Mouse (Mus musculus) limb, embryonic 15.5 days (tissue): ENCODE measurements around the gene Hipk3. TPM values are rescaled to one million over a fixed set of nuclear protein-coding genes. Genes with fewer than 3 reads are reported as not detected.

ENCODE experiments used
- ATAC-seq: fragments of 200-750 bp; cut with Nextera tagmentation; 2 replicates; pipeline ENCODE4 v1.8.0; 2017; ENCODE audit warnings: low read depth, moderate TSS enrichment; ENCODE audit not compliant: insufficient number of reproducible peaks, low FRiP score, low TSS enrichment
- H3K27ac ChIP-seq: fragments of 300-500 bp; sonication (generic); 2 replicates; pipeline ENCODE4 v1.5.1; 2015; ENCODE audit warnings: moderate library complexity, mild to moderate bottlenecking, inconsistent platforms
- H3K27me3 ChIP-seq: fragments of 300-500 bp; sonication (generic); 2 replicates; pipeline ENCODE4 v1.6.1; 2015; ENCODE audit warnings: inconsistent platforms
- H3K36me3 ChIP-seq: fragments of 300-500 bp; sonication (generic); 2 replicates; pipeline ENCODE4 v1.6.1; 2015; ENCODE audit warnings: inconsistent platforms
- H3K4me1 ChIP-seq: fragments of 300-500 bp; sonication (generic); 2 replicates; pipeline ENCODE4 v1.6.1; 2015; ENCODE audit warnings: inconsistent platforms
- H3K4me2 ChIP-seq: fragments of 300-500 bp; sonication (generic); 2 replicates; pipeline ENCODE4 v1.6.1; 2015; ENCODE audit warnings: mild to moderate bottlenecking, inconsistent platforms
- H3K4me3 ChIP-seq: fragments of 300-500 bp; sonication (generic); 2 replicates; pipeline ENCODE4 v1.5.1; 2015; ENCODE audit warnings: mild to moderate bottlenecking, inconsistent platforms
- H3K9ac ChIP-seq: fragments of 300-500 bp; sonication (generic); 2 replicates; pipeline ENCODE4 v1.6.1; 2015; ENCODE audit warnings: inconsistent platforms
- H3K9me3 ChIP-seq: fragments of 300-500 bp; sonication (generic); 2 replicates; pipeline ENCODE4 v1.6.1; 2016; ENCODE audit warnings: inconsistent platforms
- WGBS: fragments of 180-500 bp; shearing (Covaris S2); methylation state at CpG from one replicate; pipeline ENCODE4 v1.1.7; 2015; 5-methylcytosine and 5-hydroxymethylcytosine counted together
- polyA plus RNA-seq: library from polyadenylated mRNA; unstranded; fragments of >200 nt; fragmentation: Nextera tagmentation; extraction: Ambion mirVana; gene quantifications from 2 replicates; pipeline ENCODE4 v1.2.1, GENCODE M21; 2015

Hipk3 gene
- 14.9 and 17.7 TPM in 2 replicates for polyA plus RNA-seq

DNA sequence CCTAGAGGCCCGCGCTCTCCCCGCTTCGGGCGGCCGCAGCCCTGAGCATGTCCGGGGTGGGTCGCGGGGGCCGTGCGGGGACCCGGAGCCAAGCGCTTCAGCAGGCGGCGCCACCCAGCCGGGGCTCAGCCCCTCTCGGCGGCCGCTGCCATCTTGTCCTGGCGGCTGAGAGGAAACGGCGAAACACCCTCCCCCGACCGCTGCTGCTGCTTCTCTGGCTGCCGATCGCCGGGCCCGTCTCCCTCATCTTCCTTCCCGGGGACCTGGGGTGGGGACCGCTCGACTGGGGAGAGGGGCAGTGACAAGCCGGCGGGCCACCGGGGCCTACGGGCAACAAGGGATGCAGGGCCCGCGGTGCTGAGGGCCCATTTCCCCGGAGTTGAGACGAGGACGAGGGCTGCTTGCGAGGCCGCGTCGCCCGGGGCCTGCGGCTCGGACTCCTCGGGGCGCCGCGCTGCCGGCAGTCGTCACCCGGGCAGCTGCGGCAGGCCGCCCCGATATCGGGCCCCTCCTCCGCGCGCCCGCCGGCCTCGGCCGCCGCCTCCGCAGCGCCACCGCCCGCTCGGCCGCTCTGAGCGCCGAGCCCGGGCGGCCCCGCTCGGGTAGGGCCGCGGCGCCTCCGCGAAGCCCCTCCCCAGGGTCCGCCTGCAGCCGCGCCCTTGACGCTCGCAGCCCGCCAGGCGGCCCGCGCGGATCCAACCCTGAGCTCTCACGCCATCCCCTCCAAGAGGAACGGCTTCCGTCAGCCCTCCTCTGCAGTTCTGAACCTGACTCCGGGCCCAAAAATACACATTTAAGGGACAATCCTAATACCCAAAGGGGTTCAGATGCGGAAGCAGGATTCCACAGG lies at the start of gene Hipk3:
Gene Hipk3 (minus strand): TSS at position 496 of the 850 bp plus-strand sequence.
- Histone ChIP-seq H3K9ac (peak within 1 kb of the TSS; percentile 99), H3K36me3 (no peaks in the 10 kb centered on the region), H3K4me3 (peak within 1 kb of the TSS; percentile 94), H3K27ac (peak within 1 kb of the TSS; percentile 100), H3K4me2 (peak within 1 kb of the TSS; percentile 68), H3K27me3 (no peaks in the 10 kb centered on the region), H3K4me1 (peaks cover 20% of the 10 kb centered on the region), H3K9me3 (no peaks in the 10 kb centered on the region)
- under 1% methylated on average over 73 of the region's 98 CpGs for WGBS
- ATAC-seq: peak; percentile 89

DNA sequence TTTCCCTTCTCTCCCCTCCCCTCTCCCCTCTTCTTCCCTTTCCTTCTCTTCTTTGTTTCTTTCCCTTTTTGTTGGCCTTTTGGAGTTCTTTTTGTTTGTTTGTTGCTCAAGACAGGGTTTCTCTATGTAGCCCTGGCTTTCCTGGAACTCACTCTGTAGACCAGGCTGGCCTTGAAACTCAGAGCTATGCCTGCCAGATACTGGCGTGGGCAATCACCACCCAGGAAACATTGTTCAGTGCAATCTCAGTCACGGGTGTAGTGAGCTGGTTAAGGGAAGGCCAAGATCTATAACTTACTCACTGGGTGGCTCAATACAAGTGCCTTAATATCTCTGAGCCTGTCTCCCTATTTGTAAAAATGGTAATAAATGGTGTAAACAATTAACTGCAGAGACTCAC lies 46.0 kb upstream of the Hipk3 start:
- ATAC-seq: no peak
- H3K9me3 ChIP-seq: no peaks in the 10 kb centered on the region
- H3K4me2 ChIP-seq: no peak overlapping the region
- 55% methylated on average over 2 of the region's 2 CpGs for WGBS
- no peak overlapping the region for H3K27ac ChIP-seq
- H3K4me1 ChIP-seq: no peaks in the 10 kb centered on the region
- H3K27me3 ChIP-seq: no peaks in the 10 kb centered on the region
- H3K36me3 ChIP-seq: no peaks in the 10 kb centered on the region
- no peak overlapping the region for H3K9ac ChIP-seq
- H3K4me3 ChIP-seq: no peak overlapping the region

DNA sequence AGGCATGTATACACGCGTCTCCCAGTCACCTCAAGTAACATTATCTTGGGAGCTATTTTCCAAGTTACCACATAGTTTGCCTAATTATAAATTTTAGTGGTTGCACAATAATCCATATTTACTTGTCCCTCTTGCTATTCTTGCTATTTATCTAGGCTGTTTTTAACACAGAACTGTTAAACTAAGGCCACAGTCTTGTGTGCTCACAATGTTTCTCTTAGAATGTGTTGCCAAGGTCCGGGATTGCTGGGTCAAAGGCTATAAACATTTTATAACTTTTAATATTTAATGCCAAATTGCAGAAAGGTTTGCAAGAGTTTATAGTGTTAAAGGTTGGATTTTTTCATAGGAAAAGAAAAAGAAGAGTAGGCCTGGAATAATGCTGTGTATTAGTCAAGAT lies 40.5 kb upstream of the Hipk3 start:
- WGBS: 63% methylated on average over 3 of the region's 3 CpGs
- no peaks in the 10 kb centered on the region for H3K4me1 ChIP-seq
- no peak overlapping the region for H3K9ac ChIP-seq
- H3K4me3 ChIP-seq: no peak overlapping the region
- H3K36me3 ChIP-seq: no peaks in the 10 kb centered on the region
- no peak for ATAC-seq
- no peak overlapping the region for H3K27ac ChIP-seq
- no peaks in the 10 kb centered on the region for H3K27me3 ChIP-seq
- no peaks in the 10 kb centered on the region for H3K9me3 ChIP-seq
- no peak overlapping the region for H3K4me2 ChIP-seq

DNA sequence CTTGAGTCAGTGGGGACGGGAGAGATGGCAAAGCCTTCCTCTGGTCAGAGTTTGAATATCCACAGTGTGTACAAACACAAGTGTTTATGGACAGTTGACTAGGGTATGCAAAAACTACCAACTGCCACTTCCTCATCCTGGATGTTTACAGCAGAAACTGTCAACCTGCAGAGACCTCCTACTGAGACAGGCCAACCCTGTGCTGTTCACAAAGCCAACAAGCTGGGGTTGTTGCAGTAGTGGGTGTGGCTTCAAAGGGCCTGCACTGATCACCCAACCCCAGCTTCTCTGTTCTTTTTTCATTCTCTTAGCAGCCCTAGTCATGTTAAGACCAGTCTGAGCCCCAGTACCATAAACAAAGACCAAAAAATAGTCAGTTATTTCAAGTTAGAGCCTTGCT lies 38.3 kb upstream of the Hipk3 start:
- Histone ChIP-seq H3K36me3 (no peaks in the 10 kb centered on the region), H3K4me3 (no peak overlapping the region), H3K9me3 (no peaks in the 10 kb centered on the region), H3K9ac (no peak overlapping the region), H3K4me2 (no peak overlapping the region), H3K27ac (no peak overlapping the region), H3K27me3 (no peaks in the 10 kb centered on the region), H3K4me1 (no peaks in the 10 kb centered on the region)
- ATAC-seq: no peak
- 65% methylated on average over 1 of the region's 1 CpGs for WGBS

DNA sequence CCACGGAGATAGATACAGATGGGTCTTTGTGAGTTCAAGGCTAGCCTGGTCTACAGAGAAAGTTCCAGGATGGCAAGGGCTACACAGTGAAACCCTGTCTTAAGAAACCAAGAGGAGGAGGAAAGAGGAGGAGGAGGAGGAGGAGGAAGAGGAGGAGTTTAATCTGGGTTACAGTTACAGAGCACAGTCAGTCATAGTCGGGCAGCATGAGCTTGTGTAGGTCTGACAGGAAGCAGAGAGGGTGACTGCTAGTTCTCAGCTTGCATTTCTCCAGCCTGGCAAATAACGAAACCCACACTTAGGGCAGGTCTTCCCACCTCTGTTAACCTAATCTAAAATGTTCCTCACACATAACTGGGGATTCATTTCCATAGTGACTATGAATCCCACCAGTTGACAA lies 32.3 kb upstream of the Hipk3 start:
- H3K36me3 ChIP-seq: no peaks in the 10 kb centered on the region
- no peak overlapping the region for H3K4me3 ChIP-seq
- H3K9me3 ChIP-seq: no peaks in the 10 kb centered on the region
- no peaks in the 10 kb centered on the region for H3K27me3 ChIP-seq
- H3K9ac ChIP-seq: no peak overlapping the region
- no peak overlapping the region for H3K4me2 ChIP-seq
- H3K27ac ChIP-seq: no peak overlapping the region
- no peak for ATAC-seq
- no peaks in the 10 kb centered on the region for H3K4me1 ChIP-seq
- WGBS: 55% methylated on average over 3 of the region's 3 CpGs

DNA sequence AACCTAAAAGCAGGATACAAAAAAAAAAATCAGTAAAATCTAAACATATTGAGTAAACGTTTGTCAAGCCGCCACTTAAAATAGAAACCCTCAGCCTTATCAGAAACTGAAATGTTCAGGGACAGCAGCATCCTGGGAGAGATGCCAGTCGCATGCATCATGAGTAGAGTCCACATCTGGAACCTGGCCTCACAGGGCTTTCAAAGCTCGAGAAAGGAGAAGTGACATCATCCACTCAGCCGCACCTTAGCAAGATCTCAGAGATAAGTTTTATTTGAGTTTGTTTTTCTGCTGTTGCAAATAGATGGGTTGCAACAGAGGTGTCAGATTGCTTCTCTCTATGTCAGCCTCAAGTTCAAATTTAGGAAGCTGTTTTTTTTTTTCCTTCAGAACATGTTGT lies 31.3 kb upstream of the Hipk3 start:
- H3K9ac ChIP-seq: no peak overlapping the region
- no peaks in the 10 kb centered on the region for H3K9me3 ChIP-seq
- no peaks in the 10 kb centered on the region for H3K27me3 ChIP-seq
- no peak overlapping the region for H3K4me2 ChIP-seq
- 32% methylated on average over 5 of the region's 5 CpGs for WGBS
- H3K4me3 ChIP-seq: no peak overlapping the region
- no peak overlapping the region for H3K27ac ChIP-seq
- ATAC-seq: no peak
- no peaks in the 10 kb centered on the region for H3K4me1 ChIP-seq
- H3K36me3 ChIP-seq: no peaks in the 10 kb centered on the region

DNA sequence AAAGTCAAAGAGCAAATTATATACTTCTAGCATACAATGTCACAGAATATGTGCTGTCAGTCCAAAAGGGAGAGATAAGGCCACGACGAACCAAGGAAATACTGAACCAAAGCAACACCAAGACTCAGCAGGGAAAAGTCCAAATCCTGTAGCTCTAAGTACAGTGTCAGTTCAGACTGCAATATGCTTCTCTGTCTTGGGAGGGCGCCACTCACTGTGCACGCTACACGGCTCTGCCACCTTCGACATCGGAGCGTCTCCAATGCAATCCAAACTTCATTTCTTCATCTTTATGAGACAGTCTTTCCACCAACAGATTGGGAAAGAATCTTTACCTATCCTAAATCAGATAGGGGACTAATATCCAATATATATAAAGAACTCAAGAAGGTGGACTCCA lies 17.4 kb upstream of the Hipk3 start:
- no peaks in the 10 kb centered on the region for H3K9me3 ChIP-seq
- H3K9ac ChIP-seq: no peak overlapping the region
- 83% methylated on average over 8 of the region's 8 CpGs for WGBS
- H3K4me1 ChIP-seq: no peaks in the 10 kb centered on the region
- H3K27ac ChIP-seq: no peak overlapping the region
- H3K4me2 ChIP-seq: no peak overlapping the region
- H3K36me3 ChIP-seq: no peaks in the 10 kb centered on the region
- no peak for ATAC-seq
- H3K27me3 ChIP-seq: no peaks in the 10 kb centered on the region
- H3K4me3 ChIP-seq: no peak overlapping the region

DNA sequence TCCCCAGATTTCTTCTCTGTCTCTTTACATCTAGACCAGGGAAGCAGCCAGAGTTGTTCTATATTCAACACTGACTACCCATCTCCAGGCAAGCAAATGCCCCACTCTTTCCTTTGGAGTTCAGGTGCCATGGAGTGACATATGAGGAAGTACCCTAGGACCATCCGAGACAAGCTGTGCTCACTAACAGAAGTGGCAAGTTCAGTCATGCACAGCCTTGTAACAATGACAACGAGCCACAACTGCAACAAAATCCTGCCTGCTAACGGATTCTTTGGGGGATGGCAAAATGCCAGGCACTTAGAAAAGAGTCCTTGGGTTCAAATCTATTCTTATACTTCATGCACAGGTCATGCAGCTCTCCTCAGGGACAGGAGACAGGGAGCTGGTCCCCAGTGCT lies 8.1 kb upstream of the Hipk3 start:
- H3K36me3 ChIP-seq: no peaks in the 10 kb centered on the region
- H3K4me3 ChIP-seq: no peak overlapping the region
- H3K9me3 ChIP-seq: no peaks in the 10 kb centered on the region
- no peak overlapping the region for H3K9ac ChIP-seq
- H3K27ac ChIP-seq: no peak overlapping the region
- ATAC-seq: no peak
- 57% methylated on average over 3 of the region's 3 CpGs for WGBS
- 0 out of 2 replicates have a peak, but pooled peaks cover 8% of the 10 kb centered on the region for H3K4me1 ChIP-seq
- no peak overlapping the region for H3K4me2 ChIP-seq
- H3K27me3 ChIP-seq: no peaks in the 10 kb centered on the region

DNA sequence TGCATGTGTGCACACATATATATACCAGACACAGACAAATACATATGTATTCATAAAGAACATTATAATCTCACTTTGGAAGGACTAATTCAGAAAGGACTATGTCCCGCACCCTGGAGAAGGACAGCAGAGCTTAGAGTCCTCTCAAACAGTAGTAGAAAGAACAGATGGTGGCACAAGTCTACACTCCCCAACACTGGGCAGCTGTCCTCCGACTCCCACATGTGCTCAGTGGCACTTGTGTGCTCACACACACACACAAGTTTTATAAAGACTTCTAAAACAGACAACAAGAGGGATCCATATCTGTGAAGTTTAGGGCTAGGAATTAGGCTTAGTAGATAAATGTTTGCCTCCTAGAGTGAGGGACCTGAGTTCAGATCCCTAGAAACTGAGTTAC lies 6.8 kb upstream of the Hipk3 start:
- Histone ChIP-seq H3K27me3 (no peaks in the 10 kb centered on the region), H3K4me1 (0 out of 2 replicates have a peak, but pooled peaks cover 8% of the 10 kb centered on the region), H3K9me3 (no peaks in the 10 kb centered on the region), H3K27ac (no peak overlapping the region), H3K36me3 (no peaks in the 10 kb centered on the region), H3K4me3 (no peak overlapping the region), H3K4me2 (no peak overlapping the region), H3K9ac (no peak overlapping the region)
- no peak for ATAC-seq
- WGBS: 88% methylated on average over 2 of the region's 2 CpGs

DNA sequence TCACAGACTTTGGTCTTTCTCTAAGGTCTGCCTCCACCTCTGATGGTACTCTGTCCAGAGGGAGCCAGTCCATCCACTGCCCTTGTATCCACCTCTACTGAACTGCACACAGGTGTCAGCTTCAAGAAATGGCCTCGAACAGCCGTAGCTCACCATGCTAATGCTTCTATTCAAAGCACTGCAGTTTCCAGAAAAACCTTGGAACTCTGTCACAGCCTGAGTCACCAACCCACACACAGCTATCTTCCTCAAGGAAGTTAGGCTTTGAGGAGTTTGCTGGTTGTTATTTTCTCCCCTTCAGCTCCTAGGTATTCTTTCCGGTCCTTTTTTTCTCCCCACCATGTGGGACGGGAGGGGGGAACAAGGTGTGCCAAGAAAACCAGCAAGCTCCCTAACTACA lies 3.5 kb upstream of the Hipk3 start:
- H3K4me3 ChIP-seq: no peak overlapping the region
- H3K4me1 ChIP-seq: peaks cover 20% of the 10 kb centered on the region
- no peaks in the 10 kb centered on the region for H3K27me3 ChIP-seq
- no peak for ATAC-seq
- 45% methylated on average over 4 of the region's 4 CpGs for WGBS
- H3K27ac ChIP-seq: no peak overlapping the region
- H3K9ac ChIP-seq: no peak overlapping the region
- H3K36me3 ChIP-seq: no peaks in the 10 kb centered on the region
- H3K4me2 ChIP-seq: no peak overlapping the region
- H3K9me3 ChIP-seq: no peaks in the 10 kb centered on the region

DNA sequence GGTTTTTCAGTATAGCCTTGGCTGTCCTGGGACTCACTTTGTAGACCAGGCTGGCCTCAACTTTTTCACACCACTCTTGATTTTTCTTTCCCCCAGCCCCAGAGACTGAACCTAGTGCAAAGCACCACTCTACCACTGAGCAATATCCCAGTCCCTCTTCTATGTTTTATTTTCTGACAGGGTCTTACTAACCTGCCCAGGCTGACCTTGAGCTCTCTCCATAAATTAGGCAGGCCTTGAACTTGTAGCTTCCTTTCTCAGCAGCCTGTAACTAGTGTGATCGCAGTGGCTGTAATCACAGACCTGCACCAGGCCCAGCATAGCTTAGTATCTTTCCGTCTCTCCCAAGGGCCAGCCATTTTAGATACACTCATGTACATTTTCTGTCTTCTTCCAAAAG lies 3.0 kb upstream of the Hipk3 start:
- Histone ChIP-seq H3K27ac (no peak overlapping the region), H3K4me3 (no peak overlapping the region), H3K36me3 (no peaks in the 10 kb centered on the region), H3K4me2 (no peak overlapping the region), H3K4me1 (peaks cover 20% of the 10 kb centered on the region), H3K9me3 (no peaks in the 10 kb centered on the region), H3K27me3 (no peaks in the 10 kb centered on the region), H3K9ac (no peak overlapping the region)
- ATAC-seq: no peak
- 92% methylated on average over 2 of the region's 2 CpGs for WGBS

DNA sequence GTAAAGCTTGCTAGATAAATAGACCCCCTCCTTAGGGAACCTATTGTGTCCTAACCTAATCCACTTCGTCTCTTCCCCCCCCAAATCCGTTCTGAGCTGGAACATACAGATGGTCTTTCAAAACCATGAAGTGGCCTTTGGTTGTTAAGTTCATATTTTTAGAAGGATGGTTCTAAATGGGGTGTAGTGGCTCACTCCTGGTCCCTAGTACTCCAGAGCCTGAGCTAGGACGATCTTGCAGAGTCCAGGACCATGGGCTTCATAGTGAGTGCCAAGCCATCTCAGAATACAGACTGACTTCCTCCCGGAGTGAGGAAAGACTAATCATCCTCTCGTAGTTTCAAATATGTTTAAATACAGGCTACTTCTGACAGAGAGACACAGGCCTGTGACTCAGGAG lies 2.0 kb upstream of the Hipk3 start:
- Histone ChIP-seq H3K9me3 (no peaks in the 10 kb centered on the region), H3K9ac (no peak overlapping the region), H3K4me1 (peaks cover 20% of the 10 kb centered on the region), H3K27me3 (no peaks in the 10 kb centered on the region), H3K36me3 (no peaks in the 10 kb centered on the region), H3K4me2 (no peak overlapping the region), H3K4me3 (no peak overlapping the region), H3K27ac (no peak overlapping the region)
- no peak for ATAC-seq
- WGBS: 56% methylated on average over 5 of the region's 5 CpGs
